Mouse (Mus musculus) embryonic facial prominence, embryonic 15.5 days (tissue): ENCODE data around the gene Cntn2. TPM values are rescaled to one million over a fixed set of nuclear protein-coding genes. Genes with fewer than 3 reads are reported as not detected.

Experiments
- ATAC-seq: fragments of 200-750 bp; cut with Nextera tagmentation; 2 replicates; pipeline ENCODE4 v1.8.0; 2017; ENCODE audit warnings: low read depth, moderate TSS enrichment; ENCODE audit not compliant: insufficient number of reproducible peaks, low FRiP score, low TSS enrichment
- H3K27ac ChIP-seq: fragments of 300-500 bp; sonication (generic); replicated peaks from 2 replicates; pipeline ENCODE4 v1.5.1; 2015; ENCODE audit warnings: mild to moderate bottlenecking, inconsistent platforms
- H3K27me3 ChIP-seq: fragments of 300-500 bp; sonication (generic); 2 replicates; pipeline ENCODE4 v1.6.1; 2015; ENCODE audit warnings: inconsistent platforms
- H3K36me3 ChIP-seq: fragments of 300-500 bp; sonication (generic); 2 replicates; pipeline ENCODE4 v1.6.1; 2015; ENCODE audit warnings: mild to moderate bottlenecking, inconsistent platforms
- H3K4me1 ChIP-seq: fragments of 300-500 bp; sonication (generic); 2 replicates; pipeline ENCODE4 v1.6.1; 2015; ENCODE audit warnings: inconsistent platforms
- H3K4me2 ChIP-seq: fragments of 300-500 bp; sonication (generic); replicated peaks from 2 replicates; pipeline ENCODE4 v1.6.1; 2015; ENCODE audit warnings: mild to moderate bottlenecking, inconsistent platforms
- H3K4me3 ChIP-seq: fragments of 300-500 bp; sonication (generic); replicated peaks from 2 replicates; pipeline ENCODE4 v1.5.1; 2015; ENCODE audit warnings: mild to moderate bottlenecking, inconsistent platforms
- H3K9ac ChIP-seq: fragments of 300-500 bp; sonication (generic); 2 replicates; pipeline ENCODE4 v1.6.1; 2015; ENCODE audit warnings: inconsistent platforms
- H3K9me3 ChIP-seq: fragments of 300-500 bp; sonication (generic); replicated peaks from 2 replicates; pipeline ENCODE4 v1.6.1; 2016; ENCODE audit warnings: inconsistent platforms
- WGBS: fragments of 180-500 bp; shearing (Covaris S2); methylation state at CpG from one replicate; pipeline ENCODE4 v1.1.7; 2015; 5-methylcytosine and 5-hydroxymethylcytosine counted together
- polyA plus RNA-seq: library from polyadenylated mRNA; unstranded; fragments of >200 nt; fragmentation: Nextera tagmentation; extraction: Ambion mirVana; gene quantifications from 2 replicates; pipeline ENCODE4 v1.2.1, GENCODE M21; 2015

The Cntn2 gene
- 1.4 and 1.5 TPM in 2 replicates for polyA plus RNA-seq

DNA sequence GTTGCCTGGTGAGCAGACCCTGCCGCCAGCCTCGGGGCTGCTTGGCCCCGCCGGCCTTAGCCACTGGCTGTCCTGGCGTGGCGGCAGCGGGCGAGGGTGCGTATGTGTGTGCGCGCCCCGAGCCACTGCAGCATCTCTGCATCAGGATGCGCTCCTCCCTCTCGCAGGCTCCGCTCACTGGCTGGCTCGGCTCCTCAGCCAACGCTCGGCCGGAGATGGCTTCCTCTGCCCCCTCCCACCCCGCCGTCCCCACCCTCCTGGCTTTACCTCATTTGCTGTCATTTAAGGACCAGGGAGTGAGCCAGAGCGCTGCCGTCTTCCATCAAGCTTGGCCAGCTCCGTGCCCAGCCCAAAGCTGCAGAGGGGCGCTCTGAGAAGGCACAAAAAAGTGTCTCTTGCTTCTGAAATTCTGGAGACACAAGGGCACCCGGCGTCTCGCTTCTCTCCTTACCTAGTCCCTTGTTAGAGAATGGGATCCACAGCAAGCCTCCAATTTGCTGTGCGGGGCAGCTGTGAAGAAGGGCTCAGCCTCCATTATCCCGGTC is at the start of gene Cntn2:
TSS of gene Cntn2 (minus strand) at position 495 of the 545 bp plus-strand sequence.
- H3K36me3 ChIP-seq, result no peaks in the 10 kb centered on the region
- H3K27ac ChIP-seq, result no peak within 1 kb of the TSS
- 1% methylated on average over 30 of the region's 30 CpGs for WGBS
- H3K4me1 ChIP-seq, result peaks cover 10% of the 10 kb centered on the region
- no peak within 1 kb of the TSS for H3K9ac ChIP-seq
- peak within 1 kb of the TSS; percentile 48 for H3K4me2 ChIP-seq
- no peaks in the 10 kb centered on the region for H3K9me3 ChIP-seq
- peaks cover 51% of the 10 kb centered on the region for H3K27me3 ChIP-seq
- H3K4me3 ChIP-seq, result peak within 1 kb of the TSS; percentile 26
- no peak for ATAC-seq

DNA sequence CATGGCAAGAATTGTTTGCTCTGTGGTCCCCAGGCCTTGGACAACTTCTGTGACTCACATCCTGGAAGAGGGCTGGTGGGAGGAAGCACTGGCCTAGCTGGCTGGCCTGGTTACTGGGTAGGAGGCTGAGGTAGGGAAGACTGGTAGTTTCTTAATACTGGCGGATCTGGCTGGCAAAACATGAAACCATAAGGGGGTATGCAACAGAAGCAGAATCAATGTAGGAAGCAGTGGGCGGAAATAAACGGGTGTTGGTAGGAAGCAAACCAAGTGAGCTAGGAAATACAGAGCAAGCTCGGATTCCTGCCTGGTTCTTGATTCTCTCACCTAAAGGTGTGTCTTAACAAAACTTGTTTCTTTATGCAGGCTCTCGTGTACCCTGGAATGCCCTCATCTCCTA is 49.1 kb upstream of the Cntn2 start:
- no peaks in the 10 kb centered on the region for H3K9me3 ChIP-seq
- no peak overlapping the region for H3K4me2 ChIP-seq
- 80% methylated on average over 5 of the region's 5 CpGs for WGBS
- H3K4me3 ChIP-seq, result no peak overlapping the region
- peaks cover 5% of the 10 kb centered on the region; the same call in 1 of the 2 replicates for H3K4me1 ChIP-seq
- peaks cover 5% of the 10 kb centered on the region; the same call in 1 of the 2 replicates for H3K27me3 ChIP-seq
- no peak overlapping the region for H3K9ac ChIP-seq
- H3K27ac ChIP-seq, result no peak overlapping the region
- no peak for ATAC-seq
- H3K36me3 ChIP-seq, result no peaks in the 10 kb centered on the region

DNA sequence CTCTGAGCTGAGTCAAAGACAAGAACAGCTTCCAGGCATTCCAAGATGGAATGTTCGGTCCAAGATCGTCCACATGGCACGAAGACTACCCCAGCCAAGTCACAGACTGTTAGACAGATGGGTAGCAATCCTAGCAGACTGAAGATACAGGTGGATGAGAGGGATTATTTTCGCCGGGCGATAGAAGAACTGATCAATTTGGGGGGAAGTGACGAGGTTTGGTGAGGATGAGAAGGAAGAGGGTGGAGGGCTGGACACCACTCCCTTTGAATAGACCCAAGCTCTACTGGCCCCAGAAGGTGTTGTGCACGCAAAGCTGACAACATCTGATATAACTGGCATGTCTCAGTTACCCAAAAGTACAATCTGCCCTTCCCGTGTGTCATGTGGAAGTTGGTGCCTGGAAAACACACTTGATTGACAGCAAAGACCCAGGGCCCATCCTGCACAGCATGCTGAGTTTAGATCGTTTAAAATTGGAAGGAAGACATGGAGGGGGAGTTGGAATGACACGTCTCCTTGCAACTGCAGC is 48.4 kb upstream of the Cntn2 start:
- H3K27ac ChIP-seq, result no peak overlapping the region
- H3K4me1 ChIP-seq, result peaks cover 5% of the 10 kb centered on the region; the same call in 1 of the 2 replicates
- peaks cover 5% of the 10 kb centered on the region; the same call in 1 of the 2 replicates for H3K27me3 ChIP-seq
- no peak overlapping the region for H3K4me2 ChIP-seq
- H3K4me3 ChIP-seq, result no peak overlapping the region
- H3K36me3 ChIP-seq, result no peaks in the 10 kb centered on the region
- no peak for ATAC-seq
- H3K9ac ChIP-seq, result no peak overlapping the region
- 75% methylated on average over 11 of the region's 11 CpGs for WGBS
- no peaks in the 10 kb centered on the region for H3K9me3 ChIP-seq

- Histone ChIP-seq H3K4me1 (peaks cover 12% of the 10 kb centered on the region), H3K9ac (no peak overlapping the region), H3K4me3 (no peak overlapping the region), H3K9me3 (no peaks in the 10 kb centered on the region), H3K27me3 (no peaks in the 10 kb centered on the region), H3K4me2 (no peak overlapping the region), H3K36me3 (no peaks in the 10 kb centered on the region), H3K27ac (no peak overlapping the region)
- no peak for ATAC-seq
- WGBS, result 44% methylated on average over 15 of the region's 15 CpGs
These were observed 43.7 kb upstream of the Cntn2 start for GRCm38 (mm10) chr1:132586679-132587201.

- H3K27ac ChIP-seq, result no peak overlapping the region
- ATAC-seq, result no peak
- H3K4me3 ChIP-seq, result no peak overlapping the region
- H3K4me1 ChIP-seq, result peaks cover 12% of the 10 kb centered on the region
- H3K9me3 ChIP-seq, result no peaks in the 10 kb centered on the region
- H3K36me3 ChIP-seq, result no peaks in the 10 kb centered on the region
- H3K9ac ChIP-seq, result no peak overlapping the region
- H3K27me3 ChIP-seq, result no peaks in the 10 kb centered on the region
- H3K4me2 ChIP-seq, result no peak overlapping the region
- WGBS, result 70% methylated on average over 4 of the region's 4 CpGs
These were observed 42.3 kb upstream of the Cntn2 start for GRCm38 (mm10) chr1:132585376-132585775.

- Histone ChIP-seq H3K27me3 (no peaks in the 10 kb centered on the region), H3K9ac (no peak overlapping the region), H3K4me3 (no peak overlapping the region), H3K4me2 (no peak overlapping the region), H3K36me3 (no peaks in the 10 kb centered on the region), H3K27ac (no peak overlapping the region), H3K4me1 (peaks cover 12% of the 10 kb centered on the region), H3K9me3 (no peaks in the 10 kb centered on the region)
- no peak for ATAC-seq
- 77% methylated on average over 18 of the region's 18 CpGs for WGBS
These were observed 40.0 kb upstream of the Cntn2 start for GRCm38 (mm10) chr1:132582998-132583604.

GRCm38 (mm10) chr1:132581845-132582839 is 39.1 kb upstream of the Cntn2 start:
- Histone ChIP-seq H3K9me3 (no peaks in the 10 kb centered on the region), H3K4me3 (no peak overlapping the region), H3K9ac (no peak overlapping the region), H3K27ac (no peak overlapping the region), H3K36me3 (no peaks in the 10 kb centered on the region), H3K27me3 (no peaks in the 10 kb centered on the region), H3K4me2 (no peak overlapping the region), H3K4me1 (peaks cover 12% of the 10 kb centered on the region)
- no peak for ATAC-seq
- 28% methylated on average over 14 of the region's 14 CpGs for whole genome bisulfite sequencing

GRCm38 (mm10) chr1:132580063-132580462 is 37.0 kb upstream of the Cntn2 start:
- Histone ChIP-seq H3K4me1 (peaks cover 12% of the 10 kb centered on the region), H3K9me3 (no peaks in the 10 kb centered on the region), H3K27ac (no peak overlapping the region), H3K4me3 (no peak overlapping the region), H3K9ac (no peak overlapping the region), H3K27me3 (no peaks in the 10 kb centered on the region), H3K4me2 (no peak overlapping the region), H3K36me3 (no peaks in the 10 kb centered on the region)
- 83% methylated on average over 7 of the region's 7 CpGs for WGBS
- no peak for ATAC-seq

- Histone ChIP-seq H3K27me3 (no peaks in the 10 kb centered on the region), H3K9ac (no peak overlapping the region), H3K4me2 (no peak overlapping the region), H3K27ac (no peak overlapping the region), H3K9me3 (no peaks in the 10 kb centered on the region), H3K4me1 (peaks cover 1% of the 10 kb centered on the region; the same call in 1 of the 2 replicates), H3K36me3 (no peaks in the 10 kb centered on the region), H3K4me3 (no peak overlapping the region)
- WGBS, result 94% methylated on average over 8 of the region's 8 CpGs
- ATAC-seq, result no peak
These were observed 33.8 kb upstream of the Cntn2 start for GRCm38 (mm10) chr1:132576845-132577244.

- H3K9me3 ChIP-seq, result no peaks in the 10 kb centered on the region
- H3K4me3 ChIP-seq, result no peak overlapping the region
- H3K4me1 ChIP-seq, result no peaks in the 10 kb centered on the region
- H3K27ac ChIP-seq, result no peak overlapping the region
- no peaks in the 10 kb centered on the region for H3K27me3 ChIP-seq
- WGBS, result 85% methylated on average over 7 of the region's 7 CpGs
- no peak for ATAC-seq
- H3K9ac ChIP-seq, result no peak overlapping the region
- H3K4me2 ChIP-seq, result no peak overlapping the region
- no peaks in the 10 kb centered on the region for H3K36me3 ChIP-seq
These were observed 29.8 kb upstream of the Cntn2 start for GRCm38 (mm10) chr1:132572851-132573250.

DNA sequence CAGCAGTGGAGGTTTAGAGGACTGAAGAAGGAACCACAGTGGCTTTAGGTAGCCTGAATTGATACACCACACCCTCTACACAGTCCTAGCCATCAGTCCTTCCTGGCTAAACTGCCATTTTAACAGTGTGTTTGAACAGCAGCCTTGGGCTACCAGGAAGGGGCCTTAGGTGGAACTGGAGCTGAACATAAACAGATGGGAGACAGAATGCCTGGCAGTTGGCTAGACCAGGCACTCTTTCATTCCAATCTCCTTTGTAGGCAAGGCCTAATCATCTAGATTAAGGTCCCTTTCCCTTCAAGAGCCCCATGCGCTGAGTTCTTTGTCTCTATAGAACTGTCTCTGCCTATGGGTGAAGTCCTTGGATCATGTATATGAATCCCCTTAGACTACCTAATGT is 28.6 kb upstream of the Cntn2 start:
- no peak overlapping the region for H3K9ac ChIP-seq
- no peak overlapping the region for H3K4me3 ChIP-seq
- no peak for ATAC-seq
- H3K4me1 ChIP-seq, result no peaks in the 10 kb centered on the region
- no peak overlapping the region for H3K4me2 ChIP-seq
- no peak overlapping the region for H3K27ac ChIP-seq
- WGBS, result 94% methylated on average over 1 of the region's 1 CpGs
- no peaks in the 10 kb centered on the region for H3K9me3 ChIP-seq
- H3K27me3 ChIP-seq, result no peaks in the 10 kb centered on the region
- H3K36me3 ChIP-seq, result no peaks in the 10 kb centered on the region
